Mouse (Mus musculus) retina, postnatal 1 day (tissue): ENCODE measurements around the gene Stoml3.

Experiments used
- DNase-seq: peaks from one replicate; pipeline ENCODE4 v3.0.0-alpha.2; 2012

Gene Stoml3

DNA sequence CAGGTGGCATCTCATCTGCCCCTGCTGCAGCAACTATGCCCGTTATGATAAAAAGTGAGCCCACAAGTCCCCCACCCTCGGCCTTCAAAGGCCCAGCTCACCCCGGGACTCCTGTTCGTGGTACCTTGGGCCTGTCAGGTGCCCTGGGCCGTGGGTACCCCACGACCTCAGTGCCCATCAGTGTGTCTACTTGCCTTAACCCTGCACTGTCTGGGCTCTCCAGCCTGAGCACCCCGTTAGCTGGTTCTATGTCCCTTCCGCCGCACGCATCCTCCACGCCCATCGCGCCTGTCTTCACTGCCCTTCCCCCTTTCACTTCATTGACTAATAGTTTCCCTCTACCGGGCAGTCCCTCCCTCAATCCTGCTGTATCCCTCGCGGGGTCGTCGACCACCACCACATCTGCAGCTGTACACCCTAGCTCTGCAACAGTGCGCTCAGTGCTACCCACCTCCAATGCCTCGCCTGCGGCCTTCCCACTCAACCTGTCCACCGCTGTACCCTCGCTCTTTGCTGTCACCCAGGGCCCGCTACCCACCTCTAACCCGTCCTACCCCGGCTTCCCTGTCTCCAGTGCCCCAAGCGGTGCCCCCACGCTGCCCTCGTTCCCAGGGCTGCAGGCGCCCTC lies 9.9 kb upstream of the Stoml3 start:
- DNase-seq, result no peak

DNA sequence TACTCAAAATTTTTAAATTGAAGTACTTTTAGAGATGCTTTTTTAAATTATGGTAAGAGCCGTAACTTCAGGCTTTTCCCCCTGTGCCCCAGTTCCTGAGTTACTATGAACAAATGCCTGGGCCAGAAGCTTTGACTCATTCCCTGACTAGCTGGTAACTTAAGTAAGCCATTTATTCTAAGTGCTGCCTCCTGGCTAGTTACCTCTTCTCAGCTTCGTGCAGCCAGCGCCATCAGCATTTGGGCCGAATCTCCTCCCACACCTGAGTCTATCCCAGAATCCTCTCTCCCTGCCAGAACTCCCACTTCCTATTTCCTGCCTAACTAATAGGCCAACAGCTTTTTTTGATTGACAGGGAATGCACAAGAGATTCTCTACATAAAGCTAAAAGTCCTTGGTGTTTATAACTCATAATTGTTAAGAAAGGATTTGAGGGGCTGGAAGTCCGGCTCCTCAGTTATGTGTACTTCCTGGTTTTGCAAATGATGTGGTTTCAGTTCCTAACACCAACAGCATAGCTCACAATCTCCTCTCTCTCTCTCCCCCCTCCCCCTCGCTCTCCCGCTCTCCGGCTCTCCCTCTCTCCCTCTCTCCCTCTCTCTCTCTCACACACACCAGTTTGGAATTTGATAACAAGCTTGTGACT lies 4.9 kb upstream of the Stoml3 start:
- no peak for DNase-seq

- DNase-seq, result no peak
Observed at GRCm38 (mm10) chr3:53486561-53486960, 1.9 kb upstream of the Stoml3 start.

- no peak for DNase-seq
Observed at GRCm38 (mm10) chr3:53486996-53487576, 1.4 kb upstream of the Stoml3 start.

- no peak for DNase-seq
Observed at GRCm38 (mm10) chr3:53498351-53498905, 10.0 kb downstream of the Stoml3 start.

DNA sequence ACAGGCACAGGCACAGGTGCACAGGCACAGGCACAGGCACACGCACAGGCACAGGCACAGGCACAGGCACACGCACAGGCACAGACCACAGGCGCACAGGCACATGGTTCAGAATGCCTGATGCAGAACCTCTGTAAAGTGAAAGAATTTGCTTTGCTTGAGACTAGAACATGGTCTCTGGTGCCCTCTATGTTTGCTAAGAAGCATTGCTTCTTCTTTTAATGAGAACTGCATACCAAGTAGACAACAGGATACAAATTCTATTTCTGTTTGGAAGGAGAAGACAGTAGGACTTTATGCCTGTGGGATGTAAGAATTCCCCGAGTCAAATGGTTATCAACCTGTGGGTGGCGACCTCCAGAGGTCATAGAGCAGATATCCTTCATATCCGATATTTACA lies 14.0 kb downstream of the Stoml3 start:
- DNase-seq, result peak; percentile 31

GRCm38 (mm10) chr3:53513096-53513495 lies 24.6 kb downstream of the Stoml3 start:
- DNase-seq, result no peak

DNA sequence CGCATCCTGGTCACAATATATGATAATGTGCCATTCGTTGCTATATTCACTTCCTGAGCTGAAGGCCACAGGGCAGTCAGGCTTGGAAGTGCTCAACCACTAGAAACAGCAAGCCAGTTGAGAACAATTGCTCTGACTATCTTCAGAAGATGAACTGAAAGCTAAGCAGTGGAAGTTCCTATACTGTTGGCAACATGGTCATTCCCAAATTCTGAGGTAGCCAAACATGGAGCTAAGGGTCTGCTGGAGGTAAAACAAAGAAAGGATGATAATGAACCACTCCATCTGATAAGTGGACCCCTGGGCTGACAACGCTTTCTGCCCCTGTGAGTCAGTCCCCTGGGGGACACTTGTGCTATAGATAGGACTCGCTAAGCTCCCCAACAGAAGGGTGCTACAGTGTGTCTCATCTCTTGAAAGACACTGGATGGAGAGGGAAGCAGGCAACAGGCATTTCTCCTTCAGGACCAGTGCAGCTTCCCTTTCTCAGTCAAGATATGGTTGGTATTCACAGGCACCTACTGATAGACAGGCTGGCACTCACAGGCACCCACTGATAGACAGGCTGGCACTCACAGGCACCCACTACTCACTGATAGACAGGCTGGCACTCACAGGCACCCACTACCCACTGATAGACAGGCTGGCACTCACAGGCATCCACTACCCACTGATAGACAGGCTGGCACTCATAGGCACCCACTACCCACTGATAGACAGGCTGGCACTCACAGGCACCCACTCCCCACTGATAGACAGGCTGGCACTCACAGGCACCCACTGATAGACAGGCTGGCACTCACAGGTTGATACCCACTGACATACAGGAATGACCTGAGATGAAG lies 26.0 kb downstream of the Stoml3 start:
- no peak for DNase-seq

GRCm38 (mm10) chr3:53522794-53523193 lies 34.3 kb downstream of the Stoml3 start:
- DNase-seq, result no peak

GRCm38 (mm10) chr3:53525737-53526136 lies 37.3 kb downstream of the Stoml3 start:
- peak; percentile 85 for DNase-seq

DNA sequence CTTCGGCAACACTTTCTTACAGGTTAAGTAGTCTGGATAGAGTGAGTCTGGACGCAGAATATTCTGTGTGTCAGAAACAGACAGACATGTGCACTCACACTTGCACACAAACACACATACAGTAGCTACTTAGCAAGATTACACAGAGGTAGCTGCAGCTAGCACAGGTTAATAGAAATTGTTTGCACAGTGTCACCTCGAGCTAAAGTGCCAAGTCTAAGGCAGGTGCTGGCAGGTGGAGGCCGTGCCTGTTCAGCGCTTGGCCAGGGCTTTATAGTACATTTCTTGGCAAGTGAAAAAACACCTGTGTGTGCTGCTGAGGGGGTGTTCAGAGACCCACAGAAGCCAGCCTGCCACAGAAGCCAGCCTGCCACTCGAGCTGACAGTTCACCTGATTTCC lies 41.9 kb downstream of the Stoml3 start:
- DNase-seq, result no peak

DNA sequence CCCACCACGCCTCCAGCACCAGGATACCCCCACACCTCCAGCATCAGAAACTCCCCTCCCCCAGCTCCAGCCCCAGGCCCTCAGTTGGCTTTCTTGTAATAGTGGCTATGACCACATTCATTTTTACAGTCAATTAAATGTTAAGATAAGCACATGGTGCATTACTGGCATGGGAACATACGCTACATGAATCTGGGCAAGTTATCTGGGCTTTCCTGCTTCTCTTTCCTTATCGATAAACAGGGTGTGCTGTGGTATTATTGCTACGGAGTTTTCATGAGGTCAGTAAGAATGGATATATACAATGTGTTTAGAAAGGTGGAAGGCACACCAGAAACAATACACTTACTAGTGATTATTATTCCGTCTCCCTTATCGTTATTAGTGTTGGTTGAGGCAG lies 43.6 kb downstream of the Stoml3 start:
- DNase-seq, result no peak

DNA sequence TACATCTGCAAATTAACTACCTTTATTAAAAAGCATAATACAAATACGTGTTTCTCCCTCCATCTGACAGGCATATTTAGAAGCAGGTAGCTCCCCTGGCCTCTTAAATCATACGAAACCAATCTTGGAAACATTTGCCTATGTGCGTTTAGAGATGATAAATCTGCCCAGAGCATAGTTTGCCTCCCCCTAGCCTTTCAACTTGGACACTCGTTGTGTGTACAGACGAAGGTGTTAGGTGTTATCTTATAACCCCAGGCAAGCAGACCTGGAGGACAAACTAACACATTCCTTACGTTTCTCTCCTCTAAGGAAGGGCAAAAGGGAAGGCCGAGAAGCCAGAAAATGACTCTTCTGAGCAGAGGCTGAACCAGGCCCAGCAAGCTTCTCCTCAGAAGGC lies 64.2 kb downstream of the Stoml3 start:
- no peak for DNase-seq

DNA sequence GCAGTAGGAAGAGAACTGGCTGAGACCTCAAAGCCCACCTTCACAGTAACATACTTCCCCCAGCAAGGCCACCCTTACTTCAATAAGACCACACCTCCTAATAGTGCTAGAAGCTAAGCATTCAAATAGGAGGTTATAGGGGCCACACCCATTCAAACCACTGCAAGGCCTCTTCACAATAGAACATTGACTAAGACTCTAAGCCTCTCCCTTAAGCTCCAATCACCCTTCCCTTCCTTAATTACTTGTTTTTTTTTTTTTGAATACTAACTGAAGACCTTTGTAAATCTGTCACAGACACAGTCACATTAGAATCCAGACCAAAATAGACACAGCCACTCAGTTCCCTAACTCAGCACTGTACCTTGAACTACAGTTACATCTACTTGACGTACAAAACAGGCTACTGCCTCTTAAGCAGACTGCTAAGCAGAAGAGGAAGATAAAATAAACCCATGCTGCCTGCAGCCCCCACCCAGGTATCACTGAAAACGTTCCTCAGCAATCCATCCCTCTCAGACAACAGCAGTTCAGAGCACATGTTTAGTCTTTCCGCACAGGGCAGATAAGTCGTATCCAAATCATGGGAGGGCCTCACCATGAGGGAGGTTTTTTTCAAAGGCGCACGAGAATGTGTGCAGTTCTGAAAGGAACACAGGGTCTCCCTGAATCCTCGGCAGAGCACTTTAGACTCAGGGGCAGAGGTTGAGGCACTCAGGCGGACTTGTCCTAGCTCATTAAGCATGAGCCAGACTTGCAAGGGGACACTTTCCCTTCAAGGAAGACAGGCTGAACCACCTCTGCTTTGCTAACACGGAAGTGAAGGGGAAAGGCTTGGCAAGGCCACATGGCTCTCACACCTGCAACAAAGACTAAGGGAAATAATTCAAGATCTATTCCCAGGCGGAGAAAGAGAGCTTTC lies 66.8 kb downstream of the Stoml3 start:
- DNase-seq, result no peak

DNA sequence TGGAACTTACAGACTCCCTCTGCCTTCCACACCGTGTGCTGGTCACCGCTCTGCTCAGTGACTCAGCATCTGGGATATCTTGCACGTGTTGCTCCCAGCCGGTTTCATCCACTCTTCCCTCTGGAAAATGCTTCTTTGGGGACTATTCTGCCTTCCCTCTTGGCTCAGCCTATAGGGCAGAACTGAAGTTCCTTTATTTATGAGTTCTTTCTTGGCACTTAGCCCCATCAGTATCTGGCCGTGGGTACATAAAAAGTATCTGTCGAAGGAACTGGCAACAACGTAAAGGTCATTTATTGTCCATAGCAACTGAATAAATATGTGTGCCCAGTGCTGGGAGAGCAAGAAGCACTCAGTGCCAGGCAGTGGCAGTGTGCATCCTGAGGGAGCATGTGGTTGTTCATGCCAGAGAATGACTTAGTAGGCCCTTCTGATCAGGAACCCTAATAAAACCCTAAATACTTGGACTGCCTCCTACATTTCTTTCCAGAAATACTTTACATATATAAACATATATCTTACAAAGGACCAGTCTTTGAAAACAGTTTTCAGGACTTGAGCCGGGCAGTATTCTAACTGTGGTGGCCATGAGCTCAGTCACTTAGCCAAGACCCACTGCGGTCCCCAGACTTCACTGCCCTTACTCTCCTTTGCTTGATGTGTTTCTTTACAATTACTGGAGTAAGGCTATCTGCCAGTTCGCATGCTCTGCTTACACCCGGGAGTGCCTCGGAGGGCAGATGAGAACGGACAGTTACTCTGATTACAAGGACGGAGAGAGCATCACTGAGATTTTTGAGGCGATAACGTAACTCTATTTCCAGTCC lies 69.1 kb downstream of the Stoml3 start:
- no peak for DNase-seq
